ENCODE assay signal across 18 mouse cellular contexts in the genomic region with DNA sequence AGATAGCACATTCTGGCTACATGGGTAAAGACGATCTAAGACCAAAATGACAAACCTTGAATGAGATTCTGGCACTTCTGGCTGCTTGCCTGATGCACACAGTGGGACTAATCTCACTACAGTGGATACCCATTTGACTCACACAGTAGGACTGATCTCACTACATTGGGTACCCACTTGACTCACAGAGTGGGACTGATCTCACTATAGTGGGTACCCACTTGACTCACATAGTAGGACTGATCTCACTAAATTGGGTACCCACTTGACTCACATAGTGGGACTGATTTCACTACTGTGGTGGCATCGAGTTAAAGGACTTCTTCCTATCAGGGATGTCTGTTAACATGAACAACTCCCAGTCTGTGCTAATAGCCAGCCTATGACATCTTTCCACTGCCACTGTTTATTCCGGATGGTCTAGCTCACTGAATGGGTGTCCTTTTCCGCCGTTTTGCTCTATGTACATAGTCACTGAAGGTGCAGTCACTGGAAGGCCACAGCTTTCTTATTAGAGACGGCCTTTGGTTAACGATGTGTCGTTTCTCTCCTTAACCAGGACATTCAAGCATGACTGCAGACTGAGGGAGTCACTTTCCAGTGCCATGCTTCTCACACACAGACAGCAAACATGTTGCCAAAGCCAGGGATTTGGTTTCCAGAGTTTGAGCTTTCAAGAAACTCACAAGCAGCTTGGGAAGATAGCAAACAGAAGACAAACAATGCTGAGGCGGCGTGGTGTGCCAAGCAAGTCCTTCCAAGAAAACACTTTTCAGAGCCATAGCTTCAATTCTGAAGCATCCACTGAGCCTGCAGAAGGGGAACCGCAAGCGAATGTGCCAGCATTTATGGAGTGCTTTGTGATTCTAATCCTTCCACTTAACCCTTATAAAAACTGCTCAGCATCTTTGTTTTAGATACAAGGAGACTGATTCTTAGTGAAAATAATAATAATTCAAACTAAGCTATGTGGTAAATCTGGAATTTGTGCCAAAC.
DNase-seq lines count a peak whose midpoint lies in the region; ATAC-seq and TF ChIP-seq lines count a peak whose summit lies in the region.
"Had no signal": no experiment of that assay in that cellular context is flagged by ENCODE, and none has a peak within 500 bp of the region (broad histone marks: within the 10 kb centered on the region; RNA-seq: fewer than 3 reads in every experiment).

No protein-coding gene starts in this region.

- no peaks in the 10 kb centered on the region for H3K4me1 ChIP-seq in kidney, embryonic 14.5 days (ENCODE audit: control insufficient read depth, insufficient read depth, low read length)
- peaks cover 3% of the 10 kb centered on the region; the same call in 1 of the 2 replicates for H3K4me1 ChIP-seq in embryonic facial prominence, embryonic 15.5 days
- H3K4me1 ChIP-seq in forebrain, postnatal 0 days (ENCODE audit: insufficient read depth): no peaks in the 10 kb centered on the region
- H3K4me1 ChIP-seq: hindbrain, embryonic 15.5 days; limb, embryonic 12.5 days had no signal

- ATAC-seq in kidney, embryonic 14.5 days (ENCODE audit: low FRiP score, low TSS enrichment): peak; percentile 64
- ATAC-seq in embryonic facial prominence, embryonic 15.5 days (ENCODE audit: insufficient number of reproducible peaks, low FRiP score, low TSS enrichment, low read depth): no peak
- peak; percentile 78 for ATAC-seq in forebrain, postnatal 0 days
- ATAC-seq: intestine, postnatal 0 days had no signal

- no peaks in the 10 kb centered on the region for H3K9me3 ChIP-seq in kidney, embryonic 14.5 days (ENCODE audit: control insufficient read depth, low read length)
- H3K9me3 ChIP-seq in embryonic facial prominence, embryonic 15.5 days (replicated peaks): no peaks in the 10 kb centered on the region
- H3K9me3 ChIP-seq in forebrain, postnatal 0 days (ENCODE audit: low read length): no peaks in the 10 kb centered on the region
- H3K9me3 ChIP-seq: G1E; hindbrain, embryonic 15.5 days; limb, embryonic 12.5 days had no signal

- no peaks in the 10 kb centered on the region for H3K27me3 ChIP-seq in kidney, embryonic 14.5 days (ENCODE audit: control insufficient read depth, insufficient read depth, low read length)
- H3K27me3 ChIP-seq in embryonic facial prominence, embryonic 15.5 days: no peaks in the 10 kb centered on the region
- no peaks in the 10 kb centered on the region for H3K27me3 ChIP-seq in forebrain, postnatal 0 days (ENCODE audit: insufficient read depth, low read length)
- H3K27me3 ChIP-seq: hindbrain, embryonic 15.5 days; limb, embryonic 12.5 days had no signal

- peaks cover 20% of the 10 kb centered on the region for H3K36me3 ChIP-seq in kidney, embryonic 14.5 days (ENCODE audit: control insufficient read depth, insufficient read depth, low read length)
- peaks cover 30% of the 10 kb centered on the region for H3K36me3 ChIP-seq in embryonic facial prominence, embryonic 15.5 days
- peaks cover 20% of the 10 kb centered on the region for H3K36me3 ChIP-seq in forebrain, postnatal 0 days (ENCODE audit: insufficient read depth)

- no peak overlapping the region for H3K9ac ChIP-seq in kidney, embryonic 14.5 days (ENCODE audit: low read depth, low read length)
- H3K9ac ChIP-seq in embryonic facial prominence, embryonic 15.5 days: no peak overlapping the region
- H3K9ac ChIP-seq in forebrain, postnatal 0 days: no peak overlapping the region
- H3K9ac ChIP-seq: hindbrain, embryonic 15.5 days; limb, embryonic 12.5 days; liver, embryonic 14.5 days had no signal

- H3K4me2 ChIP-seq in kidney, embryonic 14.5 days (replicated peaks; ENCODE audit: low read depth, low read length): no peak overlapping the region
- no peak overlapping the region for H3K4me2 ChIP-seq in embryonic facial prominence, embryonic 15.5 days (replicated peaks)
- H3K4me2 ChIP-seq in forebrain, postnatal 0 days (ENCODE audit: low read depth): no peak overlapping the region
- H3K4me2 ChIP-seq: heart, embryonic 11.5 days; hindbrain, embryonic 15.5 days; limb, embryonic 12.5 days had no signal

- H3K27ac ChIP-seq in kidney, embryonic 14.5 days (ENCODE audit: low read depth, low read length): no peak overlapping the region
- 0 out of 2 replicates have a peak overlapping the region, but pooled peaks have one; percentile 4 for H3K27ac ChIP-seq in embryonic facial prominence, embryonic 15.5 days (replicated peaks)
- H3K27ac ChIP-seq in forebrain, postnatal 0 days (ENCODE audit: low read depth, low read length): no peak overlapping the region
- H3K27ac ChIP-seq: hindbrain, embryonic 15.5 days; layer of hippocampus, adult 2 months; left cerebral cortex, adult 2 months; limb, embryonic 12.5 days; liver, embryonic 14.5 days had no signal

- 58% methylated on average over 12 of the region's 12 CpGs for WGBS in kidney, embryonic 14.5 days
- 79% methylated on average over 12 of the region's 12 CpGs for WGBS in embryonic facial prominence, embryonic 15.5 days
- 27% methylated on average over 12 of the region's 12 CpGs for WGBS in forebrain, postnatal 0 days

- DNase-seq in kidney, adult 18-20 months: no peak
- DNase-seq in Muller cell, postnatal 12 days (ENCODE audit: inconsistent ontology term): peak; percentile 35
- peak; percentile 74 for DNase-seq in forebrain, postnatal 0 days
- DNase-seq in cerebellum, postnatal 14 days: no peak
- DNase-seq in B cell, adult 2 months: no peak
- DNase-seq: adrenal gland, adult 2 months; midbrain, embryonic 14.5 days; right cerebral cortex, postnatal 14 days had no signal

- TF ChIP-seq CTCF in forebrain, postnatal 0 days (IDR thresholded peaks at IDR 0.05; ENCODE audit: low read depth): no peak

- no peak overlapping the region for H3K4me3 ChIP-seq in kidney, embryonic 14.5 days (ENCODE audit: low read length)
- no peak overlapping the region for H3K4me3 ChIP-seq in embryonic facial prominence, embryonic 15.5 days (replicated peaks)
- H3K4me3 ChIP-seq in forebrain, postnatal 0 days (ENCODE audit: low read depth, low read length): no peak overlapping the region
- H3K4me3 ChIP-seq: hindbrain, embryonic 15.5 days; layer of hippocampus, adult 2 months; left cerebral cortex, adult 2 months; limb, embryonic 12.5 days had no signal

Comparison
In these comparisons a context has a peak if more than half of its experiments do, and no peak if none do; other contexts are left out.
1. DNase-seq: peak in Muller cell, postnatal 12 days (single experiment) and forebrain, postnatal 0 days (single experiment); none in kidney, adult 18-20 months (single experiment), cerebellum, postnatal 14 days (0 of 2) and B cell, adult 2 months (0 of 2).